Mouse (Mus musculus): Measurements from ENCODE around the gene Tgm5. TPM values are rescaled to one million over a fixed set of nuclear protein-coding genes. Genes with fewer than 3 reads are reported as not detected.
"Not testable (repeated sequence)": the region's sequence is repeated elsewhere in the genome, so short reads cannot be mapped to it uniquely, and the experiment has no call there.

Gene Tgm5
- polyA plus RNA-seq (2016; fragmentation: Nextera tagmentation; extraction: Ambion mirVana) = not detected in 2 replicates

- WGBS = 61% methylated on average over 6 of the region's 6 CpGs
- H3K4me1 ChIP-seq (replicated peaks) = no peaks in the 10 kb centered on the region
- no peaks in the 10 kb centered on the region for H3K27me3 ChIP-seq (ENCODE audit: insufficient read depth, poor library complexity, severe bottlenecking)
- H3K4me3 ChIP-seq = no peak within 1 kb of the TSS
- H3K36me3 ChIP-seq = no peaks in the 10 kb centered on the region
- no peaks in the 10 kb centered on the region for H3K9me3 ChIP-seq
- no peak for DNase-seq (ENCODE audit: low spot score)
- no peak within 1 kb of the TSS for H3K27ac ChIP-seq
Observed at GRCm38 (mm10) chr2:121085480-121086185, at the start of gene Tgm5. Gene Tgm5, minus strand, starts transcription at chr2:121085841.

- Histone ChIP-seq H3K27ac (no peak overlapping the region), H3K4me1 (replicated peaks) (no peaks in the 10 kb centered on the region), H3K9me3 (0 out of 2 replicates have a peak, but pooled peaks cover 3% of the 10 kb centered on the region), H3K27me3 (ENCODE audit: insufficient read depth, poor library complexity, severe bottlenecking) (no peaks in the 10 kb centered on the region), H3K4me3 (no peak overlapping the region), H3K36me3 (peaks cover 11% of the 10 kb centered on the region)
- WGBS = 73% methylated on average over 1 of the region's 1 CpGs
- no peak for DNase-seq (ENCODE audit: low spot score)
Observed at GRCm38 (mm10) chr2:121132822-121133221, 47.2 kb upstream of the Tgm5 start.

- no peaks in the 10 kb centered on the region for H3K36me3 ChIP-seq
- no peaks in the 10 kb centered on the region for H3K9me3 ChIP-seq
- H3K4me3 ChIP-seq = no peak overlapping the region
- WGBS = 78% methylated on average over 9 of the region's 9 CpGs
- no peaks in the 10 kb centered on the region for H3K27me3 ChIP-seq (ENCODE audit: insufficient read depth, poor library complexity, severe bottlenecking)
- no peaks in the 10 kb centered on the region for H3K4me1 ChIP-seq (replicated peaks)
- DNase-seq (ENCODE audit: low spot score) = no peak
- no peak overlapping the region for H3K27ac ChIP-seq
Observed at GRCm38 (mm10) chr2:121128865-121129620, 43.4 kb upstream of the Tgm5 start.

DNA sequence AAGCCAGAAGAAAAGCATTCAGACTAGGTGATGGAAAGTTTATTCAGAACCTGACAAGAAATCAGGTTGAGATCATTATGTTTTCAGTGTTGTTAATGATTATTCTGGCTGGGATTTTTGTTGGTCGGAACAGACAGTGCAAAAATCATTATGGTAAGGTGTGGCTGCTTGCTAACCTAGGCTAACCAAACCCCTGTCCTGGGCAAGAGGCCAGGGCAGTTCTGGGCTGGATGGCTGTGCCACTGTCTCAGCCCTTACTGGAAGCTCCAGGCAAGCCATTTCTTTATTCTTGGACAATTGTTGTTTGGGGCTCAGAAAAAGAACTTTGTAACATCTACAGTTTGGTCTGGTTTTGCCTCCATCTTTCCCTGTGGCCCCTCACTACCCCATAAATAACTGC, 41.9 kb upstream of the Tgm5 start:
- 86% methylated on average over 1 of the region's 1 CpGs for WGBS
- H3K9me3 ChIP-seq = no peaks in the 10 kb centered on the region

GRCm38 (mm10) chr2:121126302-121126701, 40.7 kb upstream of the Tgm5 start:
- H3K27ac ChIP-seq; H3K4me3 ChIP-seq; H3K36me3 ChIP-seq; H3K4me1 ChIP-seq (replicated peaks); DNase-seq (ENCODE audit: low spot score); H3K27me3 ChIP-seq (ENCODE audit: insufficient read depth, poor library complexity, severe bottlenecking); H3K9me3 ChIP-seq: not testable (repeated sequence)
- 92% methylated on average over 5 of the region's 5 CpGs for WGBS

More for the DNA sequence above, 41.9 kb upstream of the Tgm5 start:
- no peaks in the 10 kb centered on the region for H3K27me3 ChIP-seq (ENCODE audit: insufficient read depth, poor library complexity, severe bottlenecking)
- no peaks in the 10 kb centered on the region for H3K4me1 ChIP-seq (replicated peaks)
- H3K4me3 ChIP-seq = no peak overlapping the region
- no peaks in the 10 kb centered on the region for H3K36me3 ChIP-seq
- no peak for DNase-seq (ENCODE audit: low spot score)
- H3K27ac ChIP-seq = no peak overlapping the region

DNA sequence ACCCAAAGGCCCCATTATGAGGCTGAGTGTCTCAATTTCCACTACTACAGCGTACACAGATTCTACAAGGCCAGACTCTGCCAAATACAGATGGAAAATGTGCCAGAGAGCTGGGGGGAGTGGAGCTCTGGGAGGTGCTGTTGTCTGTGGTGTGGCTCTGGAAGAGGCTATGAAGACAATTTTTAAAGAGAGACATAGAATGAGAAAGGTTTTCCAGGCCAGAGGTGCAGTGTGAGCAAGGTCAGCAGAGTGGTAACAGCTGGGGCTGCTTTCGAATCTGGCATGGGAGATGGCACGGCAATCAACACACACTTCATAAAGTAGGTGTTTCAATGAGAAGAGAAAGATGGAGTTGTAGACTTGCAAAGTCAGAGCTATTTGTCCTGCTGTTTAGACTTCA, 33.6 kb upstream of the Tgm5 start:
- DNase-seq (ENCODE audit: low spot score) = no peak
- 87% methylated on average over 3 of the region's 3 CpGs for whole genome bisulfite sequencing
- Histone ChIP-seq H3K4me3 (no peak overlapping the region), H3K27me3 (ENCODE audit: insufficient read depth, poor library complexity, severe bottlenecking) (no peaks in the 10 kb centered on the region), H3K9me3 (no peaks in the 10 kb centered on the region), H3K36me3 (no peaks in the 10 kb centered on the region), H3K4me1 (replicated peaks) (no peaks in the 10 kb centered on the region), H3K27ac (no peak overlapping the region)

DNA sequence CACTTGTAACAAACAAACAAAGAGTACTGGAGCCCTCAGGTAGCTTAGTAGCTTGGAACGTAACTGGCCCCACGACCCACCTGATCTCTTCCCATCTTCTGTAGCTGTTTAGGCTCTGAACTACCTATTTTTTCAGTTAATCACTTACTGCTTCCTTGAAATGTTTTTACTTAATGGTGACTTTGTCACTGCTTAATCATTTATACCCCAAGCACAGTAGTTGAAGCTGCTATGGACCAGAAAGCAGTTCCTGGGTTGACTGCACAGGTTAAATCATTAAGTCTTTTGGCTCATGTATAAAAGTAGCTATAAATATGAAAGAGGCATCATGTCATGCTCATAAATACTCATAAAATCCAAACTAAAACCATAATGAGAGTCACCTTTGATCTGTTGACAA, 29.8 kb upstream of the Tgm5 start:
- no peaks in the 10 kb centered on the region for H3K36me3 ChIP-seq
- WGBS = 89% methylated on average over 2 of the region's 2 CpGs
- DNase-seq (ENCODE audit: low spot score) = no peak
- H3K27me3 ChIP-seq (ENCODE audit: insufficient read depth, poor library complexity, severe bottlenecking) = no peaks in the 10 kb centered on the region
- no peaks in the 10 kb centered on the region for H3K9me3 ChIP-seq
- H3K4me3 ChIP-seq = no peak overlapping the region
- no peak overlapping the region for H3K27ac ChIP-seq
- H3K4me1 ChIP-seq (replicated peaks) = no peaks in the 10 kb centered on the region

- no peak within 1 kb of the TSS for H3K27ac ChIP-seq
- H3K9me3 ChIP-seq = no peaks in the 10 kb centered on the region
- no peak within 1 kb of the TSS for H3K4me3 ChIP-seq
- no peaks in the 10 kb centered on the region for H3K4me1 ChIP-seq (replicated peaks)
- no peaks in the 10 kb centered on the region for H3K27me3 ChIP-seq (ENCODE audit: insufficient read depth, poor library complexity, severe bottlenecking)
- no peaks in the 10 kb centered on the region for H3K36me3 ChIP-seq
- DNase-seq (ENCODE audit: low spot score) = no peak
- WGBS = 88% methylated on average over 4 of the region's 4 CpGs
Observed at GRCm38 (mm10) chr2:121109695-121110094, 24.1 kb upstream of the Tgm5 start, which contains the start of gene Tgm7. Gene Tgm7, minus strand, starts transcription at chr2:121109795.

DNA sequence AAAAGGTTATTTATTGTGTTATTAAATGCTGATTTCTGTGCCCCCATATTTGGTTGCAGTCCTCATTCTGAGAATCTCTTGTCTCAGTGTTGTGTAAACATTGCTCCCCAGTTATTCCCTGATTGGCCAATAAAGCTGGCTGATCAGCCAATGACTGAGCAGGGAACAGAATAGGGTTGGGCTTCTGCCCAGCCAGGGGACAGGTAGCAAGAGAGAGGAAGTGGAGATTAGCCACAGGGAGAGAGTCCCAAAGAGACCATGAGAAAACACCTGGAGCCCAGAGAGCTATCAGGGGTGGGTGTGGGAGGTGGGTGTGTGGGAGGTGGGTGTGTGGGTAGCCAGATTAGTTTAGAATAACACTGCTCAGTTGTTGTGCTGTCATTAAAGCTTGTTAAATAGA, 20.3 kb upstream of the Tgm5 start:
- Histone ChIP-seq H3K9me3 (no peaks in the 10 kb centered on the region), H3K4me3 (no peak overlapping the region), H3K27me3 (ENCODE audit: insufficient read depth, poor library complexity, severe bottlenecking) (no peaks in the 10 kb centered on the region), H3K4me1 (replicated peaks) (no peaks in the 10 kb centered on the region), H3K27ac (no peak overlapping the region), H3K36me3 (no peaks in the 10 kb centered on the region)
- DNase-seq (ENCODE audit: low spot score) = no peak

DNA sequence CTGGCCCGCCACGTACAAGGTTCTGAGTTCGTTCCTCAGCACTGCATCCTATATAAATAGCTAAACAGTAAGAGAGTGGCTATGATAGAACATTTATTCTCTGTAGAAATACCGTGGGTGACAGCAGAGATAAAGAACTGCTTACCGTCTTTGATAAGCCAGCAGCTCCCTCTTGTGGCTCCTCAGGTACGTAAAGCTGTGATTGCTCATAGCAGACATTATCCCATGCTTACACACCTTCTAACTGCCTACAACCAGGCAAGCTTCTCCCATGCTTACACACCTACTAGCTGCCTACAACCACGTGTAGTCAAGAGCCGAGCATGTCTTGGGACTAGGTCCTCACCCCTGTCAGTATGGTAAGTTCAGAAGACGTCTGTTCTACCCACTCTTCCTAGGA, 16.4 kb upstream of the Tgm5 start:
- no peaks in the 10 kb centered on the region for H3K9me3 ChIP-seq
- DNase-seq (ENCODE audit: low spot score) = peak; percentile 35
- H3K27me3 ChIP-seq (ENCODE audit: insufficient read depth, poor library complexity, severe bottlenecking) = no peaks in the 10 kb centered on the region
- H3K27ac ChIP-seq = no peak overlapping the region
- H3K4me1 ChIP-seq (replicated peaks) = no peaks in the 10 kb centered on the region
- no peaks in the 10 kb centered on the region for H3K36me3 ChIP-seq
- H3K4me3 ChIP-seq = no peak overlapping the region
- WGBS = 27% methylated on average over 9 of the region's 9 CpGs

DNA sequence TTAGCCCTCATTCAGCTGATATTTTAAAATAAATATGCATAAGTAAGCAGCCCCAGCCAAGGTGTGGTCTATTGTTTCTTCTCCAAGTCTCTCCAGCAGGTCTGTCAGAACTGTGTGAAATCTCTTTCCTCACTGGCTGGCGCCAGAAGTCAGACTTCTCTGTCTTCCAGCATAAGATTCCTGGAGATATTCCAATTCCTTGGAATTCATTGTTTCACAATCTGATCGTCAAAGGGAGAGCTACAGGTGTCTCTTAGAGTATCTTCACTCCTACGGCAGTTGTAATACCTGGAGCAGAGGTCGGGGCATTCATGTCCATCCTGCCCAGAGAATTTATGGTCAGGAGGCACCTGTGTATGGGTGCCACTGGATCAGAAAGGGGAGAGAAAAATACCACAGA, 4.1 kb upstream of the Tgm5 start:
- Histone ChIP-seq H3K4me1 (replicated peaks) (no peaks in the 10 kb centered on the region), H3K36me3 (no peaks in the 10 kb centered on the region), H3K27me3 (ENCODE audit: insufficient read depth, poor library complexity, severe bottlenecking) (no peaks in the 10 kb centered on the region), H3K9me3 (no peaks in the 10 kb centered on the region), H3K27ac (no peak overlapping the region), H3K4me3 (no peak overlapping the region)
- WGBS = 79% methylated on average over 4 of the region's 4 CpGs
- no peak for DNase-seq (ENCODE audit: low spot score)

DNA sequence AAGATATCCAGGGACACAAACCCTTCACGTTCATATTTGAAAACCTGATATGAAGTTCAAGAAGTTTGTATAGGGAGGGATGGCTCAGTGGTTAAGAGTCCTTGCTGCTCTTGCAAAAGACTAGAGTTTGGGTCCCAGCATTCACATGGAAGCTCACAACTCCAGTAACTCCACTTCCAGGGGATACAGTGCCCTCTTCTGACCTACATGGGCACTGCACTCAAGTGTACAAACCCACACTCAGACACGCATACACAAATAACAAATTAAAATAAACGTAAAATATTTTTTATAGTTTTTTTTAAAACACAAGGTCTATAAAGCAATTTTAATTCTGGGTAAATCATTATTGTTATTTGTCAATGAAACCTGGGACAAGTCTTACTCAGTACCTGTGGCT, 2.9 kb upstream of the Tgm5 start:
- H3K27me3 ChIP-seq (ENCODE audit: insufficient read depth, poor library complexity, severe bottlenecking) = no peaks in the 10 kb centered on the region
- 88% methylated on average over 3 of the region's 3 CpGs for WGBS
- DNase-seq (ENCODE audit: low spot score) = no peak

DNA sequence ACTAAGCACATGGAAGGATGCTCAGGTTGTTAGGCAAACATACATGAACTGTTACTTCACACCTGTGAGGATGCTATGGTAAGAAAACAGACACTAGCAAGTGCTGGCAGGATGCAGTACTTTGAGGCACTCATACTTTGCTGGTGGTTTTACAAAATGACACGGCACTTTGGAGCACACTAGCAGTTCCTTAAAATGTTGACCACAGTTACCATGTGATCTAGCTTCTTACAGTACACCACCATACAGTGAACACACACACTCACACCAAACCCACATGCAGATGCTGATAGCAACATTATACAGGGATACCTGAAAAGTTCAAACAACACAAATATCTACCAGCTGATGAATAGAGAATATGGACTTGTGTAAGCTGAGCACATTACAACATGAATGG, 3.0 kb downstream of the Tgm5 start:
- Histone ChIP-seq H3K27ac (no peak overlapping the region), H3K27me3 (ENCODE audit: insufficient read depth, poor library complexity, severe bottlenecking) (no peaks in the 10 kb centered on the region), H3K4me3 (no peak overlapping the region), H3K36me3 (no peaks in the 10 kb centered on the region), H3K9me3 (no peaks in the 10 kb centered on the region), H3K4me1 (replicated peaks) (no peaks in the 10 kb centered on the region)
- no peak for DNase-seq (ENCODE audit: low spot score)
- WGBS = 92% methylated on average over 1 of the region's 1 CpGs

More for the DNA sequence above, 2.9 kb upstream of the Tgm5 start:
- Histone ChIP-seq H3K36me3 (no peaks in the 10 kb centered on the region), H3K9me3 (no peaks in the 10 kb centered on the region), H3K27ac (no peak overlapping the region), H3K4me1 (replicated peaks) (no peaks in the 10 kb centered on the region), H3K4me3 (no peak overlapping the region)

Data from hindbrain, embryonic 10.5 days (tissue).